Mouse (Mus musculus) fibroblast of lung, adult 2 months (primary cell): ENCODE measurements around the gene H2-M10.2.
A peak's percentile ranks its signal among the peaks of the same experiment; 100 is the strongest.
"Not testable (repeated sequence)": the region's sequence is repeated elsewhere in the genome, so short reads cannot be mapped to it uniquely, and the experiment has no call there.

Experiments
- DNase-seq: peaks from one replicate; pipeline ENCODE4 v3.0.0-alpha.2; 2011; ENCODE audit warnings: low read depth

Gene H2-M10.2

GRCm38 (mm10) chr17:36252250-36252876 lies 33.9 kb downstream of the H2-M10.2 start:
- no peak for DNase-seq

DNA sequence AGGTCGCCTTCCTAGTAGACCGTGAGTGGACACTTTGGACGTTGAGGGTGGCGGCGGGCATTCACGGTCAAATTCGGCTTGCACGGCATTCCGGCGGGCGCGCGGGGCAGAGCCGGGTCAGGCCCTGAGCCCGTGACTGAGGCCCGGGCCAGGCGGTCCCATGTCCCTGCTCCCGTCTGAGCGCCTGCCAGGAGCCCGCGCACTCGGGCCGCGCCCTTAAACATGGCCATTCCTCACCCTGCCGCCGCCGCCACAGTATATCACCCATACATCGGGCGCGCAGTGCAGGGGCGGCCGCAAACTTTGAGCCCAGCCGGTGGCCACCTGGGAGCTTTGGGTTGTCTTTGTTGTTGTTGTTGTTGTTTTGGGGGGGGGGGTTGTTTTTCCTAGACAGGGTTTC lies 37.4 kb downstream of the H2-M10.2 start:
- DNase-seq: no peak

DNA sequence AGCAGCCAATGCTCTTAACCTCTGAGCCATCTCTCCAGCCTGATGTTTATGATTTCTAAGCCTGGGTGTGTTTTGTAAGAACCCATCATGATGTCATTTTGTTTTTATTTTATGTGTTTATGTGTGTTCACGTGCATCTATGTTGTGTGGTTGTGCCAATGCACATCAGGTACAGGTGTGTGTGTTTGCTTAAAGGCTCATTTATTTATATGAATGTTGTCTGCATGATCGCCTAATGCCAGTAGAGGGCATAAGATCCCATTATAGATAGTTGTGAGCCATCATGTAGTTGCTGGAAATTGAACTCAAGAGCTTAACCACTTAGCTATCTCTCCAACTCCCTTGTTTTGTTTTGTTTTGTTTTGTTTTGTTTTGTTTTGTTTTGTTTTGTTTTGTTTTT lies 40.5 kb downstream of the H2-M10.2 start:
- no peak for DNase-seq

DNA sequence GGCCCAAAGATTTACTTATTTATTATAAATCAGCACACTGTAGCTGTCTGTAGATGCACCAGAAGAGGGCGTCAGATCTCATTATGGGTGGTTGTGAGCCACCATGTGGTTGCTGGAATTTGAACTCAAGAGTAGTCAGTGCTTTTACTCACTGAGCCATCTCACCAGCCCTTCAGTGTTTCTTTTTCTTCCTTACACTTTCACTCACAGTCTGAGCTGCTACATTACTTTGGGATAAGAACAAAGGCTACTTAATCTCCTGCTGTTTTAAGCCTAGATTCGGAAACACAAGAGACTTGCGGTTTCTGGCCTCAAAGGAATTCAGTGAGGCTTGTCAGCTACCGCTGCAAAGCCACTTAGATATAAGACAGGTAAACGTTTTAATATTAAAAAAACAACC lies 42.3 kb downstream of the H2-M10.2 start:
- DNase-seq: no peak

DNA sequence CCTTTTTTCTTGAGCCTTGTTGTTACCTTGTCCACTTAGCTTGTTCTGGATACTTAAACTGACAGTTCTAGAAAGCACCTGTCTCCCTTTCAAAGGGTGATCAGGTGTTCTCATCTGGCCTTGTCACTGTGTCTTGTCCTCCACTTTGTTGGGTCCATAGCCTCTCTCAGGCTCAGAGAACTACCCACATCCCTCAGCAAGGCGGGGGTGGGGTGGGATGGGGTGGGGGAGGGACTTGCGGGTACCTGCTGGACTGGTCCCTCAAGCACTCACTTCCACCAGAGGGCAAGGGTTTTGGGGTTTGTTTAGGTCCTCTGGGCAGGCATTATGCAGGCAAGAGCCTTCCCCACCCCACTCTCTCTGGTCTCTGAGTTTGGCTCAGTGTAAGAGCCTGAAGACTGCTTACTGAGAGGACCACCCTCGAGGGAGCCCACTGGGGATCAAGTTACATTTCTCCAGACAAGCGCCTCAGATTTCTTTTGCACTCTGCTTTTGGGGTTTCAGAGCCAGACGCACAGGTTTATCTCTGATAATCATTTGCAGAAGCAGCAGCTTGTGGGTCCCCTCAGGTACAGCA lies 45.6 kb downstream of the H2-M10.2 start:
- DNase-seq: no peak

DNA sequence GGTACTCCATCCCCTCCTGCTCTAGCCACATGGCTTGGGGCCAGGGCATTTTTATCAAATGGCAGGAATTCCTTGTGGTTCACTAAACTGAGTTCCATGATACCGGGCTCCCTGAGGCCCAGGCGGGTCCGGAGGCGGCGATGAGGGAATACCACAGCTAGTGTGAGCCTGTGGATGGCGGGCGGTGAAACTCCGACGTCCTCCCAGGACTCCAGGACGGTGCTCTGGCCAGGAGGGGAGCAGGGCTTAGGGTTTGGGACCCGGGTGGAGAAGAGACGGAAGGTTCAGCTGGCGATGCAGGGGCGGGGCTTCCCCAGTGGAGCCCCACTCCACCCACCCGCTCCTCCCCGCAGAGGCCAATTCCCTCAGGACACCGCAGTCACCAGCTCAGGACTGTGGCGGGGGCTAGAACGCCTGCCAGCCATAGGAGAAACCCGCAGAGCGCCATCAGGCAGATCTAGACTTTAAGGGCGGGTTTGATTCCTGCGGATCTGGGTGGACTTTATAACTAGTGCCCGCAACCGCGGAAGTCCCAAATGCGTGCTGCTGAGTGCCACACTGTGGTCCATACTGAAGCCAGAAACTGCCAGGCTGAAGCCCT lies 48.9 kb downstream of the H2-M10.2 start:
- DNase-seq: peak; percentile 20

GRCm38 (mm10) chr17:36235300-36235699 lies 51.0 kb downstream of the H2-M10.2 start:
- not testable (repeated sequence) for DNase-seq
